Mouse (Mus musculus): ENCODE data around the gene Rdh5. TPM values are rescaled to one million over a fixed set of nuclear protein-coding genes. Genes with fewer than 3 reads are reported as not detected.
A peak's percentile ranks its signal among the peaks of the same experiment; 100 is the strongest.

Rdh5 gene
- polyA plus RNA-seq, 1 experiment: 15.1 TPM

- WGBS: 38% methylated on average over 1 of the region's 1 CpGs
- H3K27me3 ChIP-seq (ENCODE audit: control insufficient read depth, insufficient read depth, low read length): no peaks in the 10 kb centered on the region
- no peak overlapping the region for H3K4me3 ChIP-seq (ENCODE audit: extremely low read depth, insufficient read depth, insufficient read length)
- TF ChIP-seq POLR2A (IDR thresholded peaks at IDR 0.05; ENCODE audit: low read depth, low read length) (no peak), CTCF (IDR thresholded peaks at IDR 0.05; ENCODE audit: extremely low read depth, insufficient read depth, insufficient read length, insufficient replicate concordance) (no peak)
- H3K27ac ChIP-seq (ENCODE audit: insufficient read depth, low read length): no peak overlapping the region
- no peak for DNase-seq (ENCODE audit: low read depth in 1 of 2, low spot score in 2 of 2)
- H3K36me3 ChIP-seq (ENCODE audit: control insufficient read depth, insufficient read depth, low read length): no peaks in the 10 kb centered on the region
- H3K4me1 ChIP-seq (ENCODE audit: control insufficient read depth, insufficient read depth, insufficient read length): peaks cover under 1% of the 10 kb centered on the region; the same call in 1 of the 2 replicates
Measured at GRCm38 (mm10) chr10:128897501-128897900, 25.2 kb downstream of the Rdh5 start.

- no peaks in the 10 kb centered on the region for H3K4me1 ChIP-seq (ENCODE audit: control insufficient read depth, insufficient read depth, insufficient read length)
- no peaks in the 10 kb centered on the region for H3K36me3 ChIP-seq (ENCODE audit: control insufficient read depth, insufficient read depth, low read length)
- DNase-seq (ENCODE audit: low read depth in 1 of 2, low spot score in 2 of 2): no peak
- WGBS: 55% methylated on average over 1 of the region's 1 CpGs
- no peak overlapping the region for H3K27ac ChIP-seq (ENCODE audit: insufficient read depth, low read length)
- no peak overlapping the region for H3K4me3 ChIP-seq (ENCODE audit: extremely low read depth, insufficient read depth, insufficient read length)
- no peaks in the 10 kb centered on the region for H3K27me3 ChIP-seq (ENCODE audit: control insufficient read depth, insufficient read depth, low read length)
- no peak for TF ChIP-seq CTCF (IDR thresholded peaks at IDR 0.05; ENCODE audit: extremely low read depth, insufficient read depth, insufficient read length, insufficient replicate concordance)
- no peak for TF ChIP-seq POLR2A (IDR thresholded peaks at IDR 0.05; ENCODE audit: low read depth, low read length)
Measured at GRCm38 (mm10) chr10:128896807-128897206, 25.9 kb downstream of the Rdh5 start.

GRCm38 (mm10) chr10:128895952-128896693, 26.6 kb downstream of the Rdh5 start:
- H3K36me3 ChIP-seq (ENCODE audit: control insufficient read depth, insufficient read depth, low read length): no peaks in the 10 kb centered on the region
- no peak overlapping the region for H3K4me3 ChIP-seq (ENCODE audit: extremely low read depth, insufficient read depth, insufficient read length)
- 11% methylated on average over 17 of the region's 17 CpGs for WGBS

GRCm38 (mm10) chr10:128895437-128895836, 27.3 kb downstream of the Rdh5 start:
- Histone ChIP-seq H3K27me3 (ENCODE audit: control insufficient read depth, insufficient read depth, low read length) (peaks cover 4% of the 10 kb centered on the region), H3K36me3 (ENCODE audit: control insufficient read depth, insufficient read depth, low read length) (no peaks in the 10 kb centered on the region), H3K4me3 (ENCODE audit: extremely low read depth, insufficient read depth, insufficient read length) (no peak overlapping the region), H3K27ac (ENCODE audit: insufficient read depth, low read length) (no peak overlapping the region), H3K4me1 (ENCODE audit: control insufficient read depth, insufficient read depth, insufficient read length) (peaks cover 1% of the 10 kb centered on the region; the same call in 1 of the 2 replicates)
- peak; percentile 70 to 72 for DNase-seq (ENCODE audit: low read depth in 1 of 2, low spot score in 2 of 2)
- 2% methylated on average over 9 of the region's 9 CpGs for WGBS
- no peak for TF ChIP-seq POLR2A (IDR thresholded peaks at IDR 0.05; ENCODE audit: low read depth, low read length)
- TF ChIP-seq CTCF (IDR thresholded peaks at IDR 0.05; ENCODE audit: extremely low read depth, insufficient read depth, insufficient read length, insufficient replicate concordance): peak; percentile 28; the same call in 1 of the 2 replicates

More at GRCm38 (mm10) chr10:128895952-128896693, 26.6 kb downstream of the Rdh5 start:
- DNase-seq (ENCODE audit: low read depth in 1 of 2, low spot score in 2 of 2): no peak
- Histone ChIP-seq H3K27ac (ENCODE audit: insufficient read depth, low read length) (no peak overlapping the region), H3K27me3 (ENCODE audit: control insufficient read depth, insufficient read depth, low read length) (peaks cover 2% of the 10 kb centered on the region; the same call in 1 of the 2 replicates), H3K4me1 (ENCODE audit: control insufficient read depth, insufficient read depth, insufficient read length) (no peaks in the 10 kb centered on the region)
- no peak for TF ChIP-seq CTCF (IDR thresholded peaks at IDR 0.05; ENCODE audit: extremely low read depth, insufficient read depth, insufficient read length, insufficient replicate concordance)
- no peak for TF ChIP-seq POLR2A (IDR thresholded peaks at IDR 0.05; ENCODE audit: low read depth, low read length)

GRCm38 (mm10) chr10:128892246-128892645, 30.4 kb downstream of the Rdh5 start:
- peaks cover 4% of the 10 kb centered on the region for H3K27me3 ChIP-seq (ENCODE audit: control insufficient read depth, insufficient read depth, low read length)
- H3K4me3 ChIP-seq (ENCODE audit: extremely low read depth, insufficient read depth, insufficient read length): peak overlapping the region; percentile 62; the same call in 1 of the 2 replicates
- TF ChIP-seq POLR2A (IDR thresholded peaks at IDR 0.05; ENCODE audit: low read depth, low read length): no peak
- TF ChIP-seq CTCF (IDR thresholded peaks at IDR 0.05; ENCODE audit: extremely low read depth, insufficient read depth, insufficient read length, insufficient replicate concordance): no peak
- H3K36me3 ChIP-seq (ENCODE audit: control insufficient read depth, insufficient read depth, low read length): no peaks in the 10 kb centered on the region
- WGBS: 9% methylated on average over 9 of the region's 9 CpGs
- peaks cover 12% of the 10 kb centered on the region; the same call in 1 of the 2 replicates for H3K4me1 ChIP-seq (ENCODE audit: control insufficient read depth, insufficient read depth, insufficient read length)
- no peak overlapping the region for H3K27ac ChIP-seq (ENCODE audit: insufficient read depth, low read length)
- DNase-seq (ENCODE audit: low read depth in 1 of 2, low spot score in 2 of 2): peak in 1 of 2 experiments; percentile 15

GRCm38 (mm10) chr10:128891296-128892094, 31.2 kb downstream of the Rdh5 start, which contains the start of gene Gdf11:
Gene Gdf11 (minus strand): TSS chr10:128891718.
- Histone ChIP-seq H3K27me3 (ENCODE audit: control insufficient read depth, insufficient read depth, low read length) (peaks cover 4% of the 10 kb centered on the region), H3K4me3 (ENCODE audit: extremely low read depth, insufficient read depth, insufficient read length) (peak within 1 kb of the TSS; percentile 84), H3K4me1 (ENCODE audit: control insufficient read depth, insufficient read depth, insufficient read length) (peaks cover 12% of the 10 kb centered on the region; the same call in 1 of the 2 replicates), H3K27ac (ENCODE audit: insufficient read depth, low read length) (peak within 1 kb of the TSS; percentile 52; the same call in 1 of the 2 replicates), H3K36me3 (ENCODE audit: control insufficient read depth, insufficient read depth, low read length) (no peaks in the 10 kb centered on the region)
- peak in 1 of 2 experiments; percentile 72 for DNase-seq (ENCODE audit: low read depth in 1 of 2, low spot score in 2 of 2)
- WGBS: 2% methylated on average over 53 of the region's 89 CpGs
- TF ChIP-seq CTCF (IDR thresholded peaks at IDR 0.05; ENCODE audit: extremely low read depth, insufficient read depth, insufficient read length, insufficient replicate concordance) (no peak), POLR2A (IDR thresholded peaks at IDR 0.05; ENCODE audit: low read depth, low read length) (no peak)

Data from spleen, adult 2 months (tissue).